Mouse (Mus musculus) kidney, adult 8-10 months (tissue): ENCODE measurements at regions not wholly inside any gene's neighbourhood (a gene's known extent, or its start where the extent isn't known, plus 50 kb on each side); places are given as distances from the start of the nearest gene placed in this dataset.
A peak's percentile ranks its signal among the peaks of the same experiment; 100 is the strongest.

Experiments used
- DNase-seq, 2 experiments: peaks; one replicate each; pipeline ENCODE4 v3.0.0; 2022

DNA sequence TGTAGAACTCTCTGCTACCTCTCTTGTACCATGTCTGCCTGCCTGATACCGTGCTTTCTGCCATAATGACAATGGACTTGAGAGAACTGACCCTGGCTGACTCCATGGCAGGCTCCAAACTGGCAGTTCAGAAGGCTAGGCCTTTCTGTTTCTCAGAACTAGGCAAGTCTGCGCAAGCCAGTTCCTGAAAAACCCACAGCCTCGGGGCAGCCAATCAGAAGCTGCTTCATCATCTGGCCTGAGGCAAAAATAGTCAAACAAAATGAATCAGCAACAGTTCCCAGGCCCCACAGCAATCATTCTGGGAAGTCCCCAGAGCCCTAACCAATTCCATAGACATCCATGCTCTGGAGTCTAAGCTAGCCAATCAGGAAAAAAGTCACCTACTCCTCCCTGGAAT lies 284.5 kb downstream of the Olfr1505 start:
- no peak for DNase-seq

DNA sequence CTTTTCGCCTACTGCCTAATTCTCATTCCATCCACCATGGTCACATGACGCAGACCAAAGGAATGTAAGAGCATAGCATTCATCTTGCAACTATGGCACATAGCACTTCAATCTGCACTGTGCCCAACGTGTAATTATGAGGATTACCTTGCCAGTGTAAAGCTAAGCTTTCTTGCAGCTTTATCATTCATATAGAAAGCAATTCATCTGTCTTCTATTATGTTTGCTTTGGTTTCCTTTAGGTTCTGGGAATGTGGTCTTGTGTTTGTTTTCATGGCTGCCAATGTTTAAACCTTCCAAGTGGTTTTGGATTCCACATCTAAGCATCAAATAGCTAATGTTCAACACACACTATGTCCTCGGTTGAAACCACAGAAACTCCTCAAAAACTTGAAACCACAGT lies 307.2 kb downstream of the Olfr1505 start:
- DNase-seq = no peak

DNA sequence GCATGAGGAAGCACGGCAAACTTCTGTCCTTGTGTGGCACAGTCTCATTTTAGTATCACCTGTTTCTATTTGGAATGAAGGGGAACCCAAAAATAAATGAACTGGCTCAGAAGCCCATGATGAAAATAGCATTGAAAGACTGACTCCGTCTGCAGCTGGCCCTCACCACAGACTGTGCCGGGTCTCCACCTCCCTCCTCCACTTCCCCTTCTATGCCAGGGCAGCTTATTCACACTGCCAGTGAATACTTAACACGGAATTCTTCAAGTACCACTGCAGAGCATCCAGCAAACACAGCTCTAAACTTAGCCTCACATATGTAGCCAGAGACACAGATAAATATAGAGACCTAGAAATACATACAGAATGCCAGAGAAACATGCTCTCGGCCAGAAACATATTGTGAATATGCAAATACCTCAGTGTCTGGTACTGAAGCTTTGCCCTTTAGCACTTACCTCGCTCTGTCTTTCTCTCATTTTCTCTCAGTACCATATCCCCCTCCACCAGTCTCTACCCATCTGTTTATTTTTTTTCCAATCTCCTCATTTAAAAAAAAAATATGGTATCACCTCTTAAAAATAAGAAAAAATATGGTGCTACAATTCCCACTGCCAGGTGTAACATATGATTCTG lies 311.8 kb downstream of the Olfr1505 start:
- no peak for DNase-seq

DNA sequence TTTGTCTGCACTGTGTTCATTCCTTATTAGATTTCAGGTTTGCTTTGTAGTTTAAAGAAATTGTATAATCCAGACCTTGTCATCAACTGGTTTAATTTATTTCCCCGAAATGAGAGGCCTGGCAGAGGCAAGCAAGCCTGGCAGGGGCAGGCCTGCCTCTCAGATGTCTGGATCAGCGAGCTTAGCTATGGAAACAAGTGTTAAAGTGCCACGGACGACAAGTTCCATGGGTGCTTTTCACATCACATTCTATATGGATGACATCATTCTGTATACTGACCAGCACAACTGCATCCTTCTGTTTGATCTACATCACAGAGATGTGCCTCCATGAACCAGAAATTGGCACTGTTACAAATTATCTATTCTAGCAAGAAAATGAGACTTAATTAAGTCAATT lies 312.5 kb downstream of the Olfr1505 start:
- DNase-seq = no peak

DNA sequence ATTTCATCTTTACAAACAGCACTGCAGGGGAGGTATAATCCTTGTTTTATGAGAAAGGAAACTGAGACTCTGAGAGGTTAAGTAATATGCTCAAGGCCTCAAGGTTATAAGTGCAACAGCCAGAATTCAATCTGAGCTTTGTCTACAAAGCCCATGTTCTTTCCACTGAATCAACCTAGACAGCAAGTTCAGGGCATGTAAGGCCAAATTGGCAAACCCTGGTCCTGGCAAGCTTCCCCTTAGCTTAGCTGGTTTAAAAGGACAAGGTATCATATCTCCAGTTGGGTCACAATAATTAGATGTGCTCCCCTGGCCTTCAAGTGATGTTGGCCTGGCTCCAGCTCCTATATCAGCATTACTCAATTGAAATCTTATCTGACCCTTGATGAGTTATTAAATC lies 313.2 kb downstream of the Olfr1505 start:
- DNase-seq = no peak

DNA sequence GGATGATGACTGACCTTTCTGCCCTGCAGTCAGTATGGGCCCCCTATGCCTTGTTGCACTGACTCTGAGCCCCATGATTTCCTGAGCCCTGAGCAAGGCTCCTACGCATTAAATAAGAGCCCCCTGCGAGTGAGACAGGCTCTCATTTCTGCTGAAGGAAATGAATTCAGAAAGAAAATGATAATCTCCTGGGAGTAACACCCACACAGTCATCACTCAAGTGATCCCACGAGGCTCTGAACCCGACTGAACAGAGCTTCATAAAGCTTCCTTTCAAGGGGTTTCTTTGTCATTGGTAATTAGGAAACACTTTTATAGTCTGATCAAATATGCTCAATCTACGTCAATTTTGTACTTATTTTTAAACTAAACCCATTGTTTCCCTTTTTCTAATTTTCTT lies 330.2 kb downstream of the Olfr1505 start:
- DNase-seq = no peak

DNA sequence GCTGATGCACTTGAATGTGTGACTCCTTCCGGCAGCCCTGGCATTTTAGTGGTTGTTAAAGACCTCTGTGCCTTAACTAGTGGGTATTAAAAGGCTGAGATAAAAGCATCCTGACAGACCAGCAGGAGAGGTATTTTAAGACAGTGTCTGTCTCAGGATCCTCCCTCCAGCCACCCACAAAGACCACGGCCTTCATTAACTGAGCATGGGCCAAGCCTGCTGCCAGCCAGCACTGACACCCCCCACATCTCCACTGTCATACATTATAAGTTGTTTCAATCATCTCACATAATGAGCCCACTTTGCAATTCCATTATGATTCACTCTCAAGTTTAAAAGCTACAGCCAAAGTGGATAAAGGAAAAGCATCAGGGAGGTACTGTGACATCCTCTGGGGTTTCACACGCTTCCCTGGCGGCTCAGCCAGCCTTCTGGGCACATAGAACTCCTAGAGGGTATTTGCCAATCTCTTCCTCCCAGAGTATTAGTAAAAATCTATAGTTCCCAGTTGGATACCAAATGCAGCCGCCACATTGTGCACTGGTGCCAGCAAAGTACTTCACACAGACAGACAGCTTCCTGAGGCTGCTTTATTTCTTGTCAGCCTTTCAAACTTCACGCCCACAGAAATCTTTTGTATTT lies 333.8 kb downstream of the Olfr1505 start:
- no peak for DNase-seq

DNA sequence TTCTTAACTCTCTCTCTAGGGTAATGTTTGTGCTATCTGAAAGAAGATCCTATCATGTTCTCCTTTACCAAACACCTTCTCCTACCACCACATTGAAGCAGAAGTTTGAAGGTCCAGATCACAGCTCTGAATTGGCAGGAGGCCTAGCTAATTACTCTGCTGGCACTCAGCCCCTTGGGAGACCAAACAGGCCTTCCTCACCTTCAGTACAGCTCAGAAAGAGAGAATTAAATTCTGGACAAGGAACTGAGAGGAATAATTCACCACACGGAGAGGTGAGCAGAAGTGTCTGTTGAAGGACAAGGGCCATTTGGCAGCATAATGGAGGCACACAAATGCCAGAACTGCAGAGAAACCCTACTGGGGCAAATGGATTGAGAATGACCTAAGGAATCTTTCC lies 334.6 kb downstream of the Olfr1505 start:
- peak; percentile 18 to 24 for DNase-seq

DNA sequence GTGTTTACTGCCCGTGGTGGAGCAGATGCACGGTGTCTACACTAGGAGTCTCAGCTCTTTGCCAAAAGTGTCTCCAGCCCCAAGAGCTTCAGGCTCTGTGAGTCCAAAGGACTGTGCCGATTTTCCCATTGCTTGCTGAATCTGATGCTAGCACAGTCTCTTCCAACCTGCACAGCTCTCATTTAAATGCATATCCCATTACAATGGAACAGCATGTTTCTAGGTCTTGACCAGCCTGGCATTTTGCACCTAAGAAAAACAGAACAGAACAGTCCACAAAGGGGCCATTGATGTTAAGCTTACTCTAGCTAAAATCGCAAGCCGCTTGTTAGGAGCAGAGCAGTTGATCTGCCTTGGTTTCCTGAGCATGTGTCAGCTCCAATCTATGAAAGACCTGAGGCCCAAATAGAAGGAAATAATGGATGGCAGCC lies 339.2 kb downstream of the Tle4 start:
- DNase-seq = no peak

DNA sequence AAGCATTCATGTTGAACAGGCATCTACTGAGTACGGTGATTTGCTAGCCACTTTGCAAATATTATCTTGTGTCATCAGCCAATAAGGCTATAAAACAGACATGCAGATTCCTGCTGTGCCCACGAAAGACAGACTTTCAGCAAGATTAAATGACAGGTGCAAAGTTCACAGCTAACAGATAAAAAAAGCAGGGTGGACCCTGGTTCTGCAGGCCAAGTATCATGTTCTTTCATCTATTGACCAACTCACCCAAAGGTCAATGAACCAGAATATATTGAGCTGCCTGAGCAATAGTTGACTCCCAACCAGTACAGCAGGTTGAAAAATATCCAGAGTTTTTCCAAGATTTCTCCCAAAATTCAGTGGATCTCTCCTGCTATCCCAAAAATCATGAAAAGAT lies 338.6 kb downstream of the Tle4 start:
- no peak for DNase-seq

DNA sequence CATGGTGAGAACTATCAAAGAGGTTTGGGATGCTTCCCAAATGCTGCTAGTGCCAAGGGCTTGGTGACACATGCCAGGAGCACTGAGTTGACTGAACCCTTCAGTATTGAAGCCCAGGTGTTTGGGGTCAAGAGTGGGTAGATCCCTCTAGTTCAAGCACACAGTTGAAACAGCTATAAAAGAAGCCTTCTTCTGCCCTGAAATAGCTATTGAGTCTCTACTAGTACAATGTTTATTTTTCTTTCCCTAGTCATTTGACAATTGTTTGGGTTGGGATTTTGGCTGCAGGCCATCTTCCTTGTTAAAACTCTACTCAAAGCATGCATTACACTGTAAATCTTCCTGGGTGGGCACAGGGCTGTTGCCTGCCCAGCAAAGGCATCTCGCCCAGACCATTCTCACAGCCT lies 308.5 kb downstream of the Tle4 start:
- no peak for DNase-seq

DNA sequence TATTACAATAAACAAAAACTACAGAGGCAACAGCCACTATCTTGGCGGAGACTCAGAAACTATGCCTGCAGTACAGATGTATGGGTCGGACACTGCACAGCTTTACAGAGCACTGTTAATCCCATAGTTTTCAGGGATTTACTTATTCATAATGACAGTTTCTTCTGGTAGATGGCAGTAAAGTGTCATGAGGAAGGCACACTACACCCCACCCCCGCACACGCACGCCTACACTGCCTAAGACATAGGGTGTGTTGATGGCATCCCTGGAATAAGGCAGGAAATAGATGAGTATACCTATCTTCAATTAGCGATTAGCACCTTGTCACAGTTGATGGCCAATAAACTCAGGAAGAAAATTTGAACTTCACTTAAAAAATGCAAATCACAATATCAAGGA lies 306.9 kb downstream of the Tle4 start:
- DNase-seq = no peak

DNA sequence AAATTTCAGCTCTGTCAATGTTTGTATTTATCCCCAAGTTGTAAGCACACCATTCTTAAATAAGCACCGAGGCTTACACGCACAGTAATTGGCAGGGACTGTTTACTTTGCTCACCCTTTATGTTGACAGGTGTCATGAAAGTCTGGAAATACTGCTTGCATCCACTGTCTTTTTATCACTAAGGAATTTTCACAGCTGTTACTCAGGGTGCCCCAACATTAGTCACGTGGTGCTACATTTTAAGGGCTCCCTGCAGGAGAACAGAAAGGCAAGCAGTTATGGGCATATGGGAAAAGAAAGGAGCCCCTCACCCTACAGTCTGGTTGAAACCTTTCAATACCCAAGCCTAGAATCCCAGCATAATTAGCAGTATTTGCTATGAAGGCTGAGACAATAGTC lies 304.7 kb downstream of the Tle4 start:
- no peak for DNase-seq

DNA sequence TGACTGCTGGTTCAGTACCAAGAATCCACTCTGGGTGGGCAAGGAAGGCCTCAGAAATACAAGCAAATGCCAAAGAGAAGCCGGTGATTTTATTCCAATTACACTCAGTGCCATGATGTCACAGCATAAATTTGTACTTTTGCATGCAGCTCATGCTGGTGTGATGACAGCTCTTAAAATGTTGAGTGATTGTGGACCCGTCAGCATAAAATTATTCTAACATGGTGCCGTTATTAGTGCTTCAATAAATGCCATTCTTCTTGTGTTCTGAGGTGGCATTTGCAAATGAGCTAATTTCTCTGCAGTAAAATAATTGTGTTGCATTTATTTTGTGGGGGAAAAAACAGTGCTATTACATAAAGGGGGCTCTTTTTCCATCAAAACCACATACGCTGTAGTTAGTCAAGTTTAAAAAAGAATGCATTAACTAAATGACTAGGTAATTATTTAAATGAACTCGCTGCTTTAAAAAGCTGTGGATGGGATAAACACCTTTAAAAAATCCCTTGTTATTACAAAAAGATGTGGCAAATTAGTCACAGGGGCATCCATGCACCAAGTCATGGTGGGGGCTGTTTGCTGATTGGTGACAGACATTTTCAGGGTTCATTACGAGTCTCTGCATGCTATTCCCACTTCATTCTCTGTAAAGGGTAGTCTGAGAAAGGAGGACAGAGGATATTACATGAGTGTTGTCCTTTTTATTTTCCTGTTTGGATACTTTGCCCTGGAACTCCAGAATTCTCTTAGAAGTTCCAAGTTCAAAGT lies 296.5 kb downstream of the Tle4 start:
- no peak for DNase-seq

DNA sequence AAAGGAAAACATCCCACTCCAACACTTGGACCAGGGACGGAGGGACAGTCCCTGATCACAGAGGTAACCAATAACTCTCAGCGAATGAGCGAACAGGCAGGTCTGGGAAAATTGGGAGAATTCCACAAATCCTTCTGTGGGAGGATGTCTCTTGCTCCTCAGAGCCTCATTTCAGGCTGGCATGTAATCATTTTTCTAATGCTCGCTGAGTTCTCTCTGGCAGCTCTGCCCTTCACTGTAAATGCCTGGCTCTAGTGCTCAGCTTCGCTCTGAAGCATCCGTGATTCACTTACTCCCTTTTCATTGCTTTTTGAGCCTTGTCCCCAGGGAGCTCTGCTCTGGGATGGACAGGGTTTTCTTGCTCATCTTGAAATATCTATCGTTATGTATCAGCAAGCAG lies 283.6 kb downstream of the Tle4 start:
- no peak for DNase-seq

DNA sequence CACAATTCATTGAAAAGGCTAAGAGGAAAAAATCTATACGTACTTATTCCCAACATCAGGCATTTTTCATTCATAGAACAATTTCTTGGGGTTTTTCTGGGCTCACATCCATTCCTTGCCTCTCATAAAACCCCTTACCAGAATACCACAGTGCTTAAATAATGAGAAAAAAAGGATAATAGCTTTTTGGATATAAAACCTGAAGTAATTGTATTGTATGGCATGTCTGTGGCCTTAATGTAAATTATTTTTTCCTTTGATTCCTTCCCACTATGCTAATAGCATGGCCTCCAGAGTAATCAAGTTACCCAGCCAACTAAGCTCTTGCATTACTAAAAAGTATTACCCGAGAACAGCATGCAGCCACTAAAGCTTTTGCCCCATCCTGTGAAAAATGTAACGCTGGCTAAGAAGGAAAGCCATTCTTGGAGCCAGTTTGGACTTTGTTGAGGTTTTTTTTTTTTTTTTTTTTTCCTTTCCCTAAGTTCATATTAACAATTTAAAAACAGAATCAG lies 278.1 kb downstream of the Tle4 start:
- DNase-seq = no peak

DNA sequence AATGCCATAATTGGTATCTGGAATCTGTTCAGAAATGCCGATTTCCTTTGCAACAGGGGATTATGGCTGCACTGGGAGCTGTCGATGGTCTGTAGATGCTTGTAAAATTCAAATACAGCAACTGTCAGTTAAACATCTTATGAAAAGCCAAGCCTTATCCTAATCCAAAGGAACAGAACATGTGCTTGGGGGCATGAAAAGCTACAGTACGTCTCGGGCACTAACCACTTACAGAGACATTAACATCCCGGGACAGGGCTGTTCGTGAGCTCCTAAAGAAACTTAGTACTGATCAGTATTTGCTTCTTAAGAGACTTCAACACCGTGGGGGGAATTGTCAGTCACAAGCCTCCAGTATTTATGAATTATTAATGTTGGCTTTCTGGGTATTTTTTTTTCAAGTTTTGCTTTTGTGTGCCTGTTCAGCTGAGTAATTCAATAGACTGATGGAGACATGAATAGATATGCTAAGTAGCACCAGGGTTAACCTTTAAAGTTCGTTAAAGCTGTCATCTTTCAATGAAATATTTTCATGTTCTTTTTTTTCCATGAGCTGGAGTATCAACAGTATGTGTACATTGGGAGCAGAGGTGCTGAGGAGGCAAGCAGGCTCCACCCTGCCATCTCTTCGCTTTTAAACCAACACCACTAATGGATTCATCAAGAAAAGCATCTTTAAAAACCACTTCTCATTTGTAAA lies 272.3 kb downstream of the Tle4 start:
- no peak for DNase-seq

DNA sequence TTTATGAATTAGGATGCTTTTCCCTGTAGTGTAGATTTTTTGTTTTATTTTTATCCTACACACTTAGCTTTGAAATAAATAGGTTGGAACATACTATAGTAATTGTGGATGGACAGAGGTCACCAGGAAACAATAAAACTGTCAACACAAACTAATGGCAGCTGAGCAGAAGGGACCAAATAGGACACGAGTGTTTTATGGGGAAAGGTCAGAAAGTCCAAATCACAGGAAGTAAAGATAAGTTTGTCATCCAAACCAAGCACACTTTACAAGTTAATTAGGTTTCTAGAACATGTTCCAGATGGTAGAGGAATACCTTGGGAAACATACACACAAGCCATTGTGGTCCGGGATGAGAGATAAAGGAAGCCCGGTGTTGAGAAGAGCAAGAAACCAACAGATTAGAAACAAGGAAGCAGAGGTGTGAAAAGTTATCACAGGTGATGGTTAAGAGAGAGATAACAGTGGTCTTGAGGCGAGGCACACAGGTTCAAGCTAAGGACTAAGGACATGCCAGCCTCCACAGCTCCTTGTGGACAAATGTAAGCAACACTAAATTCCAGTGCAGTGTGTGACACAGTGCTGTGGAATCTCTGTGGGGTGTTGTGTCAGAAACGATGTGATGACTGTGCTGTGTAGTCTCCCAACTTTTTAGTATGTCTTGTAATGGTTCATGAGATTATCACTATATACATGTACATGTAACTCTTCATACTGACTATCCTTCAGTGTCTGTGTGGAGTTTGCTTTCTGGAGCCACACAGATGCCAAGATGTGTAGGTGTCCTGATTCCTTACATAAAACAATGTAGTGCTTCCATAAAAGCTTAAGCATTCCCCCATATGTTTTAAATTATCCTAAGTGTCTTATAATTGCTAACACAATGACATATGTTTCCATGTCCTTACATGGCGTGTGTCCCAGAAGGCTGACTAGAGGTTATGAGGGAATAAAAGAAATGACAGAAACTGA lies 264.5 kb downstream of the Tle4 start:
- no peak for DNase-seq

DNA sequence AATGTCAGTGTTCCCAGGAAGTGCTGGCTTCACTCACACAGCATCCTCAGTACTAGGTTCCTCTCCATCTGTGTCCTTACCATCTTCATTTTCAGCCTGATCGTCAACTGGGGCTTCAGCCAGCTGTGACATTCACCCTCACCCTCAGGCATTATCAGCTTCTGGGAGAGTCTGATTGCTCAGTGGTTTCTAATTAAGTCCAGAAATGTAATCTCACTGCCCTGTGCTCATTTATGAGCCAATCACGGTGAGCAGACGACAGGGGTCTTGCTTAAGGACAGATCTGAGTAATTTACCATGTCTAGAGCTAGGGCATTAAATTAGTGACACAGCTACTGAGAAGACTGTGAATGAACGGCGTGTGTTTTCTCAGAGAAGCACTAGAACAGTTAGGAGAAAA lies 260.8 kb downstream of the Tle4 start:
- no peak for DNase-seq

DNA sequence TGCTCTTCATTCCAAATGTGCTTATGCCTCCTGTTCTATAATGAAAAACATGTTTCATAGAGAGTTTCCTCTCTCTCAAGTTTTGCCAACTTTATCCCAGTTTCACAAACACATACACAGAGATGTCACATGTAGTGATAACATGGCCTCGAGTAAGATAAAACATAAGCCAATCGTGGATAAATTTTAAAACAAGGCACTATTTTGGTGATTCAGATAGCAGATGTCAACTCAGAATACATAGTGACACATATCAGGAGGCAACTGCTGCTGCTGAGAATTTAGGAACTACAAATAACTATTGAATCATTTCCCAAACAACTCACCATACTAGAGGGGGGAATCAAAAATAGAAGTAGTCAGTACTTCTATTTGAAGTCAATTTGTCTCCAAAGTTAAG lies 257.1 kb downstream of the Tle4 start:
- no peak for DNase-seq

DNA sequence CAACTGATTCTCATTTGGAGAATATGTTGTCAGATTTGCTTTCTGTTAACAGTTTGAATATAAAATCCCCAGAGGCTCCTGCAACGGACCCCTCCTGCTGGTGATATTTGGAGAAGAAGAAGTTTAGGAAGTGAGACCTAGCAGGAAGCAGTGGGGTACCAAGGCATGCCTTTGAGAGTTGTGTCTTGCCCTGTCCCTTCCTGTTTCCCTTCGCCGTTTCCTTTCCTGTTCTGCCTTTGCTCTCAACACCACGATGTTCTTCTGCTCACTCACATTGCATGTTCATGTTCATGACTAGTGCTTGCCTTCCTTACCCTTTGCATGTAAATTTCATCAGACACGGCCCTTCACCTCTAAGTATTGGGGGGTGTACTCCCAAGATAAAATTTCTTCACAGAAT lies 254.0 kb downstream of the Tle4 start:
- no peak for DNase-seq

DNA sequence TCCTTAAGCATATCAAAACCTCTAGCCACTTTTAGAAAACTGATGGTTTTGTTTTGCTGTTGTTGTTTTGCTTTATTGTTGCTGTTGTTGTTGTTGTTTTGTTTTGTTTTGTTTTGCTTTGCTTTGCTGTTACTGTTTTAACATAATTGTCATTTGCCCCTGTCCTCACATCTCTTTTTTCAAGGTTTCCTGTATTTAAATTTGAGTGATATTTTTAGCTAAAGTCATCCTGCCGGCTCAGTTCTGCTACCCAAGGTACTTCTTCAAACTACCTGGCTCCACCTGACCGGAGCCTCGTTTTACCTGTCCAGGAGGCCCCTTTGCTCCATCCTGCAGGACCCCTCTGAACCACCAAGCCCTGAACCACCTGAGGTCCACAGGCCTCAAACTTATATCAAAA lies 253.4 kb downstream of the Tle4 start:
- DNase-seq = no peak
